Mouse (Mus musculus) lung, embryonic 14.5 days (tissue): ENCODE measurements around the gene Gm21921. TPM values are rescaled to one million over a fixed set of nuclear protein-coding genes. Genes with fewer than 3 reads are reported as not detected.
"Not testable (repeated sequence)": the region's sequence is repeated elsewhere in the genome, so short reads cannot be mapped to it uniquely, and the experiment has no call there.

ENCODE experiments used
- ATAC-seq: fragments of 200-750 bp; cut with Nextera tagmentation; 2 replicates; pipeline ENCODE4 v1.8.0; 2017; ENCODE audit warnings: mild to moderate bottlenecking, moderate TSS enrichment, moderate library complexity; ENCODE audit not compliant: insufficient read depth
- DNase-seq: peaks from one replicate; pipeline ENCODE4 v3.0.0-alpha.2; 2015
- H3K27ac ChIP-seq: fragments of 300-500 bp; sonication (generic); 2 replicates; pipeline ENCODE4 v1.5.1; 2014; ENCODE audit warnings: low read depth, mild to moderate bottlenecking, moderate library complexity
- H3K27me3 ChIP-seq: fragments of 300-500 bp; sonication (generic); 2 replicates; pipeline ENCODE4 v1.6.1; 2014; ENCODE audit warnings: low read length, control low read depth; ENCODE audit not compliant: insufficient read depth
- H3K36me3 ChIP-seq: fragments of 300-500 bp; sonication (generic); 2 replicates; pipeline ENCODE4 v1.6.1; 2014; ENCODE audit warnings: control low read depth; ENCODE audit not compliant: insufficient read depth
- H3K4me1 ChIP-seq: fragments of 300-500 bp; sonication (generic); 2 replicates; pipeline ENCODE4 v1.6.1; 2014; ENCODE audit warnings: antibody characterized with exemption, control low read depth; ENCODE audit not compliant: insufficient read depth
- H3K4me2 ChIP-seq: fragments of 300-500 bp; sonication (generic); 2 replicates; pipeline ENCODE4 v1.6.1; 2014; ENCODE audit warnings: mild to moderate bottlenecking
- H3K4me3 ChIP-seq: fragments of 300-500 bp; sonication (generic); 2 replicates; pipeline ENCODE4 v1.5.1; 2014; ENCODE audit warnings: low read depth, low read length
- H3K9ac ChIP-seq: fragments of 300-500 bp; sonication (generic); 2 replicates; pipeline ENCODE4 v1.6.1; 2014
- H3K9me3 ChIP-seq: fragments of 300-500 bp; sonication (generic); 2 replicates; pipeline ENCODE4 v1.6.1; 2016; ENCODE audit warnings: low read depth, low read length, control low read depth
- WGBS: fragments of 180-500 bp; shearing (Covaris S2); extraction: QIAGEN DNeasy Blood & Tissue Kit; methylation state at CpG from one replicate; pipeline ENCODE4 v1.1.7; 2014; 5-methylcytosine and 5-hydroxymethylcytosine counted together
- polyA plus RNA-seq: library from polyadenylated mRNA; unstranded; fragments of >200 nt; fragmentation: Nextera tagmentation; extraction: Ambion mirVana; gene quantifications from 2 replicates; pipeline ENCODE4 v1.2.1, GENCODE M21; 2014

Gene Gm21921
- polyA plus RNA-seq: not detected in 2 replicates

GRCm38 (mm10) chrY:24796143-24796542, at the start of gene Gm21921:
TSS of gene Gm21921 (minus strand) at chrY:24796243.
- not testable (repeated sequence) for H3K27me3 ChIP-seq, DNase-seq, H3K27ac ChIP-seq, ATAC-seq, H3K4me3 ChIP-seq, H3K4me1 ChIP-seq, H3K9ac ChIP-seq, H3K36me3 ChIP-seq, H3K4me2 ChIP-seq, H3K9me3 ChIP-seq
- WGBS: no CpG with 5 or more reads among the region's 2 CpGs
